Mouse (Mus musculus): ENCODE data around the gene Lyrm9. TPM values are rescaled to one million over a fixed set of nuclear protein-coding genes. Genes with fewer than 3 reads are reported as not detected.

Gene Lyrm9
- total and polyA plus RNA-seq, 3 experiments = 22.0 to 49.4 (median 35.3) TPM

GRCm38 (mm10) chr11:78805198-78805597 lies 21.2 kb upstream of the Lyrm9 start:
- no peak overlapping the region for H3K4me2 ChIP-seq (ENCODE audit: insufficient read depth, low read depth, poor library complexity, severe bottlenecking)
- H3K79me2 ChIP-seq (replicated peaks; ENCODE audit: control insufficient read depth, extremely low read depth, insufficient read depth, poor library complexity, severe bottlenecking) = no peaks in the 10 kb centered on the region
- no peaks in the 10 kb centered on the region for H3K27me3 ChIP-seq (replicated peaks)
- no peaks in the 10 kb centered on the region for H3K36me3 ChIP-seq (replicated peaks in 1 of 2; ENCODE audit: control insufficient read depth in 1 of 2, insufficient read depth in 1 of 2, low read length in 1 of 2)
- H3K27ac ChIP-seq (ENCODE audit: insufficient read depth, low read depth) = no peak overlapping the region
- peaks cover 0 to 3% of the 10 kb centered on the region in 2 experiments; a peak in 1 of 4 replicates for H3K4me1 ChIP-seq (ENCODE audit: control insufficient read depth in 1 of 2, insufficient read depth in 2 of 2)
- no peak overlapping the region for H3K9ac ChIP-seq (ENCODE audit: insufficient read depth, low read depth)
- no peak for TF ChIP-seq NRF1 (IDR thresholded peaks at IDR 0.05; ENCODE audit: low read depth, low read length)
- TF ChIP-seq POLR2AphosphoS2 (IDR thresholded peaks at IDR 0.05; ENCODE audit: low read depth, low read length) = no peak
- no peak for TF ChIP-seq ZC3H11A (IDR thresholded peaks at IDR 0.05; ENCODE audit: low read depth, low read length)
- no peak for TF ChIP-seq CHD1 (IDR thresholded peaks at IDR 0.05; ENCODE audit: low read depth, low read length)
- TF ChIP-seq IRF4 (IDR thresholded peaks at IDR 0.05; ENCODE audit: low read depth, low read length) = no peak
- no peak for TF ChIP-seq CHD2 (IDR thresholded peaks at IDR 0.05; ENCODE audit: low read length)
- H3K9me3 ChIP-seq (replicated peaks; ENCODE audit: low read length) = no peaks in the 10 kb centered on the region
- dilution Hi-C loops (cut with MboI; ENCODE audit: extremely low pct_ligation_motif_present, extremely low pct_unique_long_range_greater_than_20kb, low sequenced_read_pairs) (no loop called here), in situ Hi-C loops (cut with MboI; ENCODE audit: low pct_ligation_motif_present, low pct_unique_long_range_greater_than_20kb, low sequenced_read_pairs) (no loop called here)
- no peak for DNase-seq (ENCODE audit: extremely low read depth)
- H3K4me3 ChIP-seq (replicated peaks in 1 of 3; ENCODE audit: low read depth in 2 of 3, low read length in 2 of 3, poor library complexity in 1 of 3) = no peak overlapping the region

- in situ Hi-C loops (cut with MboI; ENCODE audit: low pct_ligation_motif_present, low pct_unique_long_range_greater_than_20kb, low sequenced_read_pairs) = no loop called here
- no peak for TF ChIP-seq ETS1 (conservative IDR thresholded peaks at IDR 0.05; ENCODE audit: low read depth, low read length)
- TF ChIP-seq POLR2AphosphoS2 (IDR thresholded peaks at IDR 0.05; ENCODE audit: low read depth, low read length) = no peak
- TF ChIP-seq CTCF (conservative IDR thresholded peaks at IDR 0.05 in 1 of 2, IDR thresholded peaks at IDR 0.05 in 1 of 2; ENCODE audit: low read depth in 2 of 2, low read length in 2 of 2) = peak in 1 of 2 experiments; percentile 15; a peak in 1 of 4 replicates
- dilution Hi-C loops (cut with MboI; ENCODE audit: extremely low pct_ligation_motif_present, extremely low pct_unique_long_range_greater_than_20kb, low sequenced_read_pairs) = no loop called here
Measured at GRCm38 (mm10) chr11:78805691-78806137, 20.7 kb upstream of the Lyrm9 start.

GRCm38 (mm10) chr11:78807341-78808108 lies 18.9 kb upstream of the Lyrm9 start:
- in situ Hi-C loops (cut with MboI; ENCODE audit: low pct_ligation_motif_present, low pct_unique_long_range_greater_than_20kb, low sequenced_read_pairs) (no loop called here), dilution Hi-C loops (cut with MboI; ENCODE audit: extremely low pct_ligation_motif_present, extremely low pct_unique_long_range_greater_than_20kb, low sequenced_read_pairs) (no loop called here)
- H3K4me2 ChIP-seq (ENCODE audit: insufficient read depth, low read depth, poor library complexity, severe bottlenecking) = no peak overlapping the region
- no peaks in the 10 kb centered on the region for H3K27me3 ChIP-seq (replicated peaks)
- H3K4me3 ChIP-seq (replicated peaks in 1 of 3; ENCODE audit: low read depth in 2 of 3, low read length in 2 of 3, poor library complexity in 1 of 3) = no peak overlapping the region
- H3K9ac ChIP-seq (ENCODE audit: insufficient read depth, low read depth) = no peak overlapping the region
- DNase-seq (ENCODE audit: extremely low read depth) = no peak
- no peaks in the 10 kb centered on the region for H3K9me3 ChIP-seq (replicated peaks; ENCODE audit: low read length)
- TF ChIP-seq CHD2 (IDR thresholded peaks at IDR 0.05; ENCODE audit: low read length) (no peak), TCF12 (IDR thresholded peaks at IDR 0.05; ENCODE audit: low read depth, low read length) (no peak), KAT2A (IDR thresholded peaks at IDR 0.05; ENCODE audit: insufficient replicate concordance, low read length) (no peak), CTCF (conservative IDR thresholded peaks at IDR 0.05 in 1 of 2, IDR thresholded peaks at IDR 0.05 in 1 of 2; ENCODE audit: low read depth in 2 of 2, low read length in 2 of 2) (no peak), BHLHE40 (IDR thresholded peaks at IDR 0.05; ENCODE audit: low read depth, low read length) (no peak), MXI1 (IDR thresholded peaks at IDR 0.05; ENCODE audit: low read depth, low read length) (no peak)
- no peaks in the 10 kb centered on the region for H3K79me2 ChIP-seq (replicated peaks; ENCODE audit: control insufficient read depth, extremely low read depth, insufficient read depth, poor library complexity, severe bottlenecking)
- peaks cover 0 to 3% of the 10 kb centered on the region in 2 experiments; a peak in 1 of 4 replicates for H3K4me1 ChIP-seq (ENCODE audit: control insufficient read depth in 1 of 2, insufficient read depth in 2 of 2)
- H3K27ac ChIP-seq (ENCODE audit: insufficient read depth, low read depth) = no peak overlapping the region
- no peaks in the 10 kb centered on the region for H3K36me3 ChIP-seq (replicated peaks in 1 of 2; ENCODE audit: control insufficient read depth in 1 of 2, insufficient read depth in 1 of 2, low read length in 1 of 2)

More at GRCm38 (mm10) chr11:78805691-78806137, 20.7 kb upstream of the Lyrm9 start:
- no peak for DNase-seq (ENCODE audit: extremely low read depth)
- no peak overlapping the region for H3K27ac ChIP-seq (ENCODE audit: insufficient read depth, low read depth)
- peaks cover 0 to 3% of the 10 kb centered on the region in 2 experiments; a peak in 1 of 4 replicates for H3K4me1 ChIP-seq (ENCODE audit: control insufficient read depth in 1 of 2, insufficient read depth in 2 of 2)
- no peaks in the 10 kb centered on the region for H3K36me3 ChIP-seq (replicated peaks in 1 of 2; ENCODE audit: control insufficient read depth in 1 of 2, insufficient read depth in 1 of 2, low read length in 1 of 2)
- no peaks in the 10 kb centered on the region for H3K9me3 ChIP-seq (replicated peaks; ENCODE audit: low read length)
- H3K79me2 ChIP-seq (replicated peaks; ENCODE audit: control insufficient read depth, extremely low read depth, insufficient read depth, poor library complexity, severe bottlenecking) = no peaks in the 10 kb centered on the region
- no peak overlapping the region for H3K4me2 ChIP-seq (ENCODE audit: insufficient read depth, low read depth, poor library complexity, severe bottlenecking)
- H3K27me3 ChIP-seq (replicated peaks) = no peaks in the 10 kb centered on the region
- no peak overlapping the region for H3K9ac ChIP-seq (ENCODE audit: insufficient read depth, low read depth)
- H3K4me3 ChIP-seq (replicated peaks in 1 of 3; ENCODE audit: low read depth in 2 of 3, low read length in 2 of 3, poor library complexity in 1 of 3) = no peak overlapping the region

All from CH12.LX (cell line).